Mouse (Mus musculus) kidney, postnatal 25 days (tissue): Measurements from ENCODE around the gene Kcnv2.

Experiments used
- DNase-seq, 2 experiments: peaks; one replicate each; pipeline ENCODE4 v3.0.0; 2021; ENCODE audit warnings: mixed read lengths in 2 of 2

Kcnv2 gene

GRCm38 (mm10) chr19:27366113-27366746 lies 43.8 kb downstream of the Kcnv2 start:
- DNase-seq = no peak

DNA sequence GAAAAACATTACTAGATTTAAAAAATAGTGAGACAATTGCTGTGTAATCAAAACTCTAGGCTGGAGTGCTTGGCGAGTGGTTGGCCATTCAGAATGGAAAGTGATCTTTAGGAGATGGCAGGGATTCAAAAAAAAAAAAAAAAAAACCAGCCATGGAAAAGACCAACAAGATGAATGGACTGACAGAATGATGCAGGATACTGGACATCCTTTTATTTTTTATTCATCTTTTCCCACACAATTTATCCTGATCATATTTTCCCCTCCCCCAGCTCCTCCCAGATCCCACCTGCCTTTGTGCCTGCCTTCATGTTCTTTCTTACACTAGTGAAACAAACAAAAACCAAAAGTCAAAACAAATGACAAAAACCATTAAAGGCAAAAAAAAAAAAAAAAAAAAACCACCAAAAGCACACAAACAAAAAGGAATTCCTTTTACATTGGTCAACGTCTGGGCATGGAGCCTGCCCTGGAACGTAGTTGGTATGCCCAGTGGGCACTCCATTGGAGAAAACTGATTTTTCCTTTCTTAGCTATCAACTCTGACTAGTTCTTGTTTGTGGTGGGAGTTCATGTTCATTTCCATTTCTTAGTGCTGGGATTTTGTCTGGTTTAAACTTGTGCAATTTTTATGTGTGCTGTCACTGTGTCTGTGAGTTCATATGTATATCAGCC lies 47.2 kb downstream of the Kcnv2 start:
- no peak for DNase-seq

- DNase-seq = no peak
Observed at GRCm38 (mm10) chr19:27370174-27370573, 47.8 kb downstream of the Kcnv2 start.

DNA sequence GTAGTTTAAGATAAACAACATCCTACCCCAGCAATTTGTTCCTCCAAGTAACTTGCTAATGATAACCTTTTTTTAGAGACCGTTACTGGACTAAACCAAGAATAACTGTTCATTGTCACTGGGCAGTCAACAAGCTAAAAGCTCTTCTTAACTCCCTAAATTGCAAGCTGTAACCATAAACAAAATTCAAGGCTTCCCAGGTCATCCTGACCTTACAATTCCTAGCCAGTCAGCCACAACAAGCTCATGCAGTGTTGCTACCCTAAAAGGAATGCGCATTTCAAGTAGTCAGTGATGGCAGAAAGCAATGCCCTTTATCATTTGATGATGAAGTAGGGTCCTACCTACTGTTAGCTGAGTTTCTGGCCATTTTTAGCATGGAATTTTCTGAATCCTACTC lies 48.4 kb downstream of the Kcnv2 start:
- no peak for DNase-seq

DNA sequence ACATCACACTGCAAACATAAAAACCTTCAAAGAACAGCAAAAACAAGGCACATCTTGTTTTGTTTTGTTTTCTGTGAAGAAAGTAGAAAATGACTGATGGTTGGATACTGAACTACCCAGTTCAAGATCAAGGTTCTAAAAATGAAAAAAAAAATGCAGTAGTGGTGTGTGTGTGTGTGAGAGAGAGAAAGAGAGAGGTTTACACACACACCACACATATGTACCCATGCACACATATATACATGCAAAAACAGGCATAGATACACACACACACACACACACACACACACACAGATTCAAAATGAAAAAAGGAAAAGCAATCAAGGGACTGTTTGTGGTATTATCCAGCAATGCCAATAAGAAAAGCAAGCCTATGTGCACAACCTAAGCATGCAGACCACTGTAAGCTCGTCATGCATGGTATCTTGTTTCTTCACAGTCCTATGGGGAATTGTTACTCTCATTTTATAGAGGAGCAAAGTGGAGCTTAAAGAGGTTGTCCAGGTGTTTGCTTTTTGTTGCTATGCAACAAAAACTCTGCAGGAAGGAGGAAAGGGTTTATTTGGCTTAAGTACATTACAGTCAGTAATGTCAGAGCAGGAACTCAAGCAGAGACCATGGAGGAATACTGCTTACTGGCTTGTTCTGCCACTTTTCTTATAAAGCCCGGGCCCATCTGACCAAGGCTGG lies 57.5 kb downstream of the Kcnv2 start:
- no peak for DNase-seq

GRCm38 (mm10) chr19:27382131-27382530 lies 59.7 kb downstream of the Kcnv2 start:
- no peak for DNase-seq

DNA sequence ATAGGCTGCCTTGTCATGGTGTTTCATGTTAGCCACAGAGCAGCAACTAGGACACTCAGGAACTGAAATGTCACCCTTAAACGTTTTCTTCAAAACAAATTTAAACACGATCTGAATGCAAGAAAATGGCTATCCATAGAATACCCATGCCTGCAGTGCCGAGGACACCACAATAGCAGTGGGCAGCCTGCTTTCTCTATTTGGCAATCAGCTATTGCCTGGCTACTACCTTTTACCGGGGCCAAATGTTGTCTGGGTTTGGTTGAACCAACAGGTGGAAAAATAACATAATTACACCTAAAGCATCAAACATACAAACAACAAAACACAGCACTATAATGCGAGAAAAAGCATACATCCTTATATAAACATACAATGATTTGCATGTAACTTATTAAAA lies 60.9 kb downstream of the Kcnv2 start:
- DNase-seq = no peak

- DNase-seq = no peak
Observed at GRCm38 (mm10) chr19:27385304-27385703, 62.9 kb downstream of the Kcnv2 start.
